Mouse (Mus musculus) midbrain, embryonic 12.5 days (tissue): ENCODE measurements at regions not wholly inside any gene's neighbourhood (a gene's known extent, or its start where the extent isn't known, plus 50 kb on each side); places are given as distances from the start of the nearest gene placed in this dataset.

Experiments
- ATAC-seq: fragments of 200-750 bp; cut with Nextera tagmentation; 2 replicates; pipeline ENCODE4 v1.8.0; 2017; ENCODE audit warnings: low read depth, moderate TSS enrichment, moderate library complexity; ENCODE audit not compliant: low FRiP score
- H3K27ac ChIP-seq: fragments of 300-500 bp; sonication (generic); replicated peaks from 2 replicates; pipeline ENCODE4 v1.5.1; 2016; ENCODE audit warnings: mild to moderate bottlenecking
- H3K27me3 ChIP-seq: fragments of 300-500 bp; sonication (generic); 2 replicates; pipeline ENCODE4 v1.6.1; 2016; ENCODE audit warnings: mild to moderate bottlenecking
- H3K36me3 ChIP-seq: fragments of 300-500 bp; sonication (generic); 2 replicates; pipeline ENCODE4 v1.6.1; 2016
- H3K4me1 ChIP-seq: fragments of 300-500 bp; sonication (generic); 2 replicates; pipeline ENCODE4 v1.6.1; 2016
- H3K4me2 ChIP-seq: fragments of 300-500 bp; sonication (generic); replicated peaks from 2 replicates; pipeline ENCODE4 v1.6.1; 2016; ENCODE audit warnings: mild to moderate bottlenecking, moderate library complexity
- H3K4me3 ChIP-seq: fragments of 300-500 bp; sonication (generic); 2 replicates; pipeline ENCODE4 v1.5.1; 2016; ENCODE audit warnings: mild to moderate bottlenecking
- H3K9ac ChIP-seq: fragments of 300-500 bp; sonication (generic); replicated peaks from 2 replicates; pipeline ENCODE4 v1.6.1; 2016; ENCODE audit warnings: mild to moderate bottlenecking, moderate library complexity
- H3K9me3 ChIP-seq: fragments of 300-500 bp; sonication (generic); 2 replicates; pipeline ENCODE4 v1.6.1; 2016; ENCODE audit warnings: mild to moderate bottlenecking
- WGBS: fragments of 180-500 bp; shearing (Covaris S2); methylation state at CpG from one replicate; pipeline ENCODE4 v1.1.7; 2016; 5-methylcytosine and 5-hydroxymethylcytosine counted together

GRCm38 (mm10) chr4:10260351-10260750 is 613.9 kb upstream of the 2610301B20Rik start:
- WGBS, result 89% methylated on average over 6 of the region's 6 CpGs

DNA sequence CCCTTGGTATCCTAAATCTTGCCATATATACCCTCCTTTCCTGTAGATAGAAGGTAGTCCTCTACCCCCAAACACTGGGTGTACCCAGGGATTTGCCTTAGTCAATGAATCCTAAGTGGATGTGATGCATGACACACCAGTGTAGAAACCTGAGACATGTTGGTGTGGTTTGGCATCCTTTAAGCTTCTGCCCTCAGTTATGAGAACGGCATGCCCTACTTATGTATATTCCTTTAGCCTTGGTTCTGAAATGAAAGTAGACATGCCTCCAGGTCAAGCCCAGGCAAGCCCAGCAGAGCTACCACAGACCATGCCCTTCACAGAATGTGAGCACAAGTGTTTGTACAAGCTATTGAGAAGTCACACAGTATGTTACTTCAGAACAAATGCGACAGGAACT is 608.4 kb upstream of the 2610301B20Rik start:
- no peaks in the 10 kb centered on the region for H3K27me3 ChIP-seq
- H3K36me3 ChIP-seq, result no peaks in the 10 kb centered on the region
- no peak overlapping the region for H3K27ac ChIP-seq
- no peak for ATAC-seq
- 75% methylated on average over 2 of the region's 2 CpGs for WGBS
- H3K4me2 ChIP-seq, result no peak overlapping the region
- H3K4me3 ChIP-seq, result no peak overlapping the region
- H3K9me3 ChIP-seq, result no peaks in the 10 kb centered on the region
- H3K4me1 ChIP-seq, result no peaks in the 10 kb centered on the region
- no peak overlapping the region for H3K9ac ChIP-seq

More at GRCm38 (mm10) chr4:10260351-10260750, 613.9 kb upstream of the 2610301B20Rik start:
- no peak overlapping the region for H3K4me3 ChIP-seq
- H3K4me2 ChIP-seq, result no peak overlapping the region
- no peak for ATAC-seq
- H3K27ac ChIP-seq, result no peak overlapping the region
- no peaks in the 10 kb centered on the region for H3K36me3 ChIP-seq
- H3K27me3 ChIP-seq, result no peaks in the 10 kb centered on the region
- H3K9ac ChIP-seq, result no peak overlapping the region
- H3K4me1 ChIP-seq, result no peaks in the 10 kb centered on the region
- H3K9me3 ChIP-seq, result no peaks in the 10 kb centered on the region

DNA sequence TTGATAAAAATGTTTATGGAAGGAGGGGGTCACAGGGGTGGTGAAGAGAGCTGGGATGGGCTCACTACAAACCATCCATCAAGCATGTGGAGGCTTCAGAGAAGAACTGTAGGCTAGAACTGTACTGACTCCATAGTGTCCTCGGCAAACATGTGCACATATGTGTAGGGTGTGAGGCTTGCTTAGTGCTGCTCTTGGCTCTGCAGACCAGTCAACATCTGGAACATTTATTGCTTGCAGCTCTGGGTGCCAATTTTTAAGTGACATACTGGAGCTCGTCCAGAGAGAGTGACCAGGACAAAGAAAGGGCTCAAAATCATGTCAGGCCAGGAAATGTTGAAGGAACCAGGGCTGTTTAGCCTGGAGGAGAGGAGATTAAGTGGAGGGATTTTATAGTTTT is 588.7 kb upstream of the 2610301B20Rik start:
- Histone ChIP-seq H3K4me2 (no peak overlapping the region), H3K9me3 (no peaks in the 10 kb centered on the region), H3K27ac (no peak overlapping the region), H3K4me1 (no peaks in the 10 kb centered on the region), H3K27me3 (no peaks in the 10 kb centered on the region), H3K36me3 (no peaks in the 10 kb centered on the region), H3K4me3 (no peak overlapping the region), H3K9ac (no peak overlapping the region)
- WGBS, result 77% methylated on average over 2 of the region's 2 CpGs
- no peak for ATAC-seq

- 69% methylated on average over 3 of the region's 3 CpGs for WGBS
- no peaks in the 10 kb centered on the region for H3K27me3 ChIP-seq
- H3K9me3 ChIP-seq, result no peaks in the 10 kb centered on the region
- H3K9ac ChIP-seq, result no peak overlapping the region
- H3K36me3 ChIP-seq, result no peaks in the 10 kb centered on the region
- H3K27ac ChIP-seq, result no peak overlapping the region
- H3K4me2 ChIP-seq, result no peak overlapping the region
- no peaks in the 10 kb centered on the region for H3K4me1 ChIP-seq
- no peak for ATAC-seq
- H3K4me3 ChIP-seq, result no peak overlapping the region
Observed at GRCm38 (mm10) chr4:10290326-10290725, 584.0 kb upstream of the 2610301B20Rik start.

- ATAC-seq, result no peak
- Histone ChIP-seq H3K27me3 (no peaks in the 10 kb centered on the region), H3K36me3 (no peaks in the 10 kb centered on the region), H3K9ac (no peak overlapping the region), H3K4me3 (no peak overlapping the region), H3K27ac (no peak overlapping the region), H3K4me1 (no peaks in the 10 kb centered on the region), H3K9me3 (no peaks in the 10 kb centered on the region), H3K4me2 (no peak overlapping the region)
- 89% methylated on average over 4 of the region's 4 CpGs for WGBS
Observed at GRCm38 (mm10) chr4:10295012-10295530, 579.2 kb upstream of the 2610301B20Rik start.

- no peaks in the 10 kb centered on the region for H3K27me3 ChIP-seq
- H3K36me3 ChIP-seq, result no peaks in the 10 kb centered on the region
- no peak overlapping the region for H3K27ac ChIP-seq
- no peak overlapping the region for H3K4me3 ChIP-seq
- no peaks in the 10 kb centered on the region for H3K4me1 ChIP-seq
- no peak overlapping the region for H3K9ac ChIP-seq
- 100% methylated on average over 1 of the region's 1 CpGs for WGBS
- no peak overlapping the region for H3K4me2 ChIP-seq
- H3K9me3 ChIP-seq, result no peaks in the 10 kb centered on the region
- ATAC-seq, result no peak
Observed at GRCm38 (mm10) chr4:10296220-10296619, 578.1 kb upstream of the 2610301B20Rik start.

DNA sequence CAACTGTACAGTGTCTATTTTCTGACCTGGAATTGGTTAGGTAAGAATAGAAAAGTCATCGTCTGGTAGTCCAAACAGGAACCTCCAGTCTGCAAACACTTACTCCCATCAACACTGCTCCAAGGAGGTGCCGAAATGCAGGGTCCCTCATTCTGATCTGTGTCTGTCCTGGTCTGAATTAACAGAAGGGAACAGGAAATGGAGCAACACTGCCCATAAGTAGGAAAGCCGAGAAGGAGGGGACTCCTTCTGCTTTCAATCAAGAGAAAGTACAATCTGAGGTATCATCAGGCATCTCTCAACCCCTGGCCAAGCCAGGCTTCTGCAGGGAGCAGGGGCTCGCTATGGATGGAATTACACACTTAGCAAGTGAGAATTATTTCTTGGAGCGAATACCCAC is 562.4 kb upstream of the 2610301B20Rik start:
- Histone ChIP-seq H3K27ac (no peak overlapping the region), H3K27me3 (no peaks in the 10 kb centered on the region), H3K36me3 (no peaks in the 10 kb centered on the region), H3K4me2 (no peak overlapping the region), H3K9me3 (no peaks in the 10 kb centered on the region), H3K4me1 (no peaks in the 10 kb centered on the region), H3K4me3 (no peak overlapping the region), H3K9ac (no peak overlapping the region)
- ATAC-seq, result no peak
- WGBS, result 68% methylated on average over 5 of the region's 5 CpGs

GRCm38 (mm10) chr4:10315144-10315543 is 559.2 kb upstream of the 2610301B20Rik start:
- no peak overlapping the region for H3K4me2 ChIP-seq
- WGBS, result 69% methylated on average over 4 of the region's 4 CpGs
- no peak for ATAC-seq

GRCm38 (mm10) chr4:10315875-10316274 is 558.4 kb upstream of the 2610301B20Rik start:
- no peak overlapping the region for H3K9ac ChIP-seq
- 48% methylated on average over 3 of the region's 3 CpGs for WGBS
- no peak overlapping the region for H3K27ac ChIP-seq

More at GRCm38 (mm10) chr4:10315144-10315543, 559.2 kb upstream of the 2610301B20Rik start:
- no peak overlapping the region for H3K27ac ChIP-seq
- H3K4me3 ChIP-seq, result no peak overlapping the region
- H3K27me3 ChIP-seq, result no peaks in the 10 kb centered on the region
- H3K9me3 ChIP-seq, result no peaks in the 10 kb centered on the region
- no peaks in the 10 kb centered on the region for H3K36me3 ChIP-seq
- H3K9ac ChIP-seq, result no peak overlapping the region
- H3K4me1 ChIP-seq, result no peaks in the 10 kb centered on the region

DNA sequence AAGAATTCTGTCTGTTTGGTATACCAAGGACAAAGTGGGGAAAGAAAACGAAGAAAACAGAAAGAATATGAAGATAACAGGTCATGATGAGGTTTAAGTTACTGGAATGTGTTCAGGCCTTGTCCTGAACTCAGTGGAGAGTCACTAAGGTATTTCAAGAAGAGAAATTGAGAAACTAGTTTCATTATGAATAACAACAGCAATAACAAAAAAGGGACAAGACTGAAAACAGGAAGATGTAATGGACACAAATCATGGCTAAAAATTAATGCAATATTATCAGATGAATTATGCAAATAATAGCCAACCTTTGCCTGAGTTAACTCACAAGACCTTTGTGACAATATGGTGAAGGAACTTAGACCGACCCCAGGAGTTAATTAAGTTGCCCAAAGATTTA is 530.2 kb upstream of the 2610301B20Rik start:
- Histone ChIP-seq H3K9me3 (no peaks in the 10 kb centered on the region), H3K9ac (no peak overlapping the region), H3K36me3 (no peaks in the 10 kb centered on the region), H3K4me2 (no peak overlapping the region), H3K4me1 (no peaks in the 10 kb centered on the region), H3K27ac (no peak overlapping the region), H3K4me3 (no peak overlapping the region), H3K27me3 (no peaks in the 10 kb centered on the region)
- WGBS, result 62% methylated on average over 2 of the region's 2 CpGs
- no peak for ATAC-seq

More at GRCm38 (mm10) chr4:10315875-10316274, 558.4 kb upstream of the 2610301B20Rik start:
- no peak overlapping the region for H3K4me3 ChIP-seq
- ATAC-seq, result no peak
- H3K36me3 ChIP-seq, result no peaks in the 10 kb centered on the region
- H3K4me1 ChIP-seq, result no peaks in the 10 kb centered on the region
- H3K9me3 ChIP-seq, result no peaks in the 10 kb centered on the region
- no peak overlapping the region for H3K4me2 ChIP-seq
- H3K27me3 ChIP-seq, result no peaks in the 10 kb centered on the region

GRCm38 (mm10) chr4:10351876-10352627 is 522.2 kb upstream of the 2610301B20Rik start:
- no peak for ATAC-seq
- 82% methylated on average over 4 of the region's 4 CpGs for WGBS

DNA sequence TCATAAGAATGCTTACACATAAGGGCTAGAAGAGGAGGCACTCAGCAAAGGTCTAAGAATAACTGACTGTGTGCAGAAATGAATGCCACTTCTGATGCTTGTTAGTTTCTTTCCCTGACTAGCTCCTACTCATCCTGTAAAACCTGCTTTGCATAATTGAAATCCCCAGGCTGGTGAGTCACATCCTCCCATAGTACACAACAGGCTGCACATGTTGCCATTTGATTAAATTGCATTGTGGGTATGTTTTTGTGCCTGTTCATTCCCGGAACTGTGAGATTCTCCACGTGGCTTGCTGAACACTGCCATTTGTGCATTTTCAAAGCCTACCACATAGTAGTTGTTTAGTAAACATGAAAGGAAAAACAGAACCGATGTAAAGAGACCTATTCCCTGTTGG is 516.7 kb upstream of the 2610301B20Rik start:
- H3K27ac ChIP-seq, result no peak overlapping the region
- H3K4me3 ChIP-seq, result no peak overlapping the region
- no peaks in the 10 kb centered on the region for H3K4me1 ChIP-seq
- H3K4me2 ChIP-seq, result no peak overlapping the region
- 77% methylated on average over 3 of the region's 3 CpGs for WGBS
- H3K9ac ChIP-seq, result no peak overlapping the region
- no peaks in the 10 kb centered on the region for H3K27me3 ChIP-seq
- H3K36me3 ChIP-seq, result no peaks in the 10 kb centered on the region
- no peaks in the 10 kb centered on the region for H3K9me3 ChIP-seq
- no peak for ATAC-seq

More at GRCm38 (mm10) chr4:10351876-10352627, 522.2 kb upstream of the 2610301B20Rik start:
- Histone ChIP-seq H3K4me3 (no peak overlapping the region), H3K4me2 (no peak overlapping the region), H3K27ac (no peak overlapping the region), H3K9me3 (no peaks in the 10 kb centered on the region), H3K4me1 (no peaks in the 10 kb centered on the region), H3K9ac (no peak overlapping the region), H3K36me3 (no peaks in the 10 kb centered on the region), H3K27me3 (no peaks in the 10 kb centered on the region)
